Mouse (Mus musculus): Measurements from ENCODE around the gene Tgfb1i1. TPM values are rescaled to one million over a fixed set of nuclear protein-coding genes. Genes with fewer than 3 reads are reported as not detected.

The Tgfb1i1 gene
- polyA plus RNA-seq, 1 experiment from 2014 or later: 27.7 TPM

- peaks cover 14% of the 10 kb centered on the region for H3K36me3 ChIP-seq (replicated peaks)
- WGBS: 92% methylated on average over 1 of the region's 1 CpGs
- no peak overlapping the region for H3K27ac ChIP-seq
- peaks cover 18% of the 10 kb centered on the region for H3K4me1 ChIP-seq
- no peak overlapping the region for H3K9ac ChIP-seq
- no peaks in the 10 kb centered on the region for H3K9me3 ChIP-seq
- no peak overlapping the region for H3K4me3 ChIP-seq (replicated peaks)
- no peak for ATAC-seq (ENCODE audit: low FRiP score)
- H3K27me3 ChIP-seq: no peaks in the 10 kb centered on the region
- H3K4me2 ChIP-seq: no peak overlapping the region
Observed at GRCm38 (mm10) chr7:128235481-128235880, 11.1 kb upstream of the Tgfb1i1 start.

- Histone ChIP-seq H3K4me3 (replicated peaks) (peak overlapping the region; percentile 60), H3K4me2 (peak overlapping the region; percentile 80; the same call in 1 of the 2 replicates)
Observed at GRCm38 (mm10) chr7:128236426-128236825, 10.2 kb upstream of the Tgfb1i1 start.

DNA sequence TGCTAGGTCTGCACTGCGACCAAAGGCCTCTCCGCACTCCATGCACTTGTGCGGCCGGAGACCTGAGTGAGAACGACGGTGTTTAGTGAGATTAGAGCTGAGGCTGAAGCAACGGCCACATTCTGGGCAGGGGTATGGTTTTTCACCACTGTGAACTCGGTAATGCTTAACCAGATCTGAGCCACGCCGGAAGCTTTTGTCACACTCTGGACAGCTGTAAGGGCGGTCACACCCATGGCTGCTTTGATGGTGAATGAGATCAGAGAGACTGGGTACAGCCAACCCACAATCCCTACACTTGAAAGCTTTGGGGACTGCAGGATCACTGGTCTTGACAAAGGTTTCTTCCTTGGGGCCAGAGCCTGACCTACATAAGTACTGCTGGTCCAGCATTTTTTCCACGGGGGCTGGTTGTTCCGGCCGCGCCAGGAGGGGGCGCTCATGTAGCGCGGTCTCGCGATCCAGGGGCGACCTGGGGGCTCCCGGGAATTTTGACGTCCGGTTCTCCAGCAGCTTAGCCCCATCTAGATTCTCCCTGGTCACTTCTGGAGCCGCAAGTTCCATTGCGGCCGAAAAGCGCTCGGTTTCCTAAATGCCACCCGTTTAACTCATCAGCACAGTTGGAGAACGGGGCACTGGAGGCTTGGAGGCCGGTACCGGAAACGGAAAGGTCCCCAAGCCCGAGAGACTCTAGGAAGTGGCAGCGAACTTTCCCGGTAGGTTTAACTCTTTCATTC, 9.6 kb upstream of the Tgfb1i1 start, which contains the start of gene Armc5:
Gene Armc5 (plus strand): TSS at position 487 of the 737 bp plus-strand sequence.
- peak within 1 kb of the TSS; percentile 80 for H3K4me2 ChIP-seq
- peak within 1 kb of the TSS; percentile 69 for H3K9ac ChIP-seq
- no peaks in the 10 kb centered on the region for H3K9me3 ChIP-seq
- H3K36me3 ChIP-seq (replicated peaks): peaks cover 27% of the 10 kb centered on the region
- H3K4me3 ChIP-seq (replicated peaks): peak within 1 kb of the TSS; percentile 60
- H3K27ac ChIP-seq: peak within 1 kb of the TSS; percentile 95
- no peaks in the 10 kb centered on the region for H3K27me3 ChIP-seq
- WGBS: 26% methylated on average over 37 of the region's 37 CpGs
- ATAC-seq (ENCODE audit: low FRiP score): peak; percentile 34; the same call in 1 of the 2 replicates
- H3K4me1 ChIP-seq: peaks cover 18% of the 10 kb centered on the region

More at GRCm38 (mm10) chr7:128236426-128236825, 10.2 kb upstream of the Tgfb1i1 start:
- Histone ChIP-seq H3K9ac (no peak overlapping the region), H3K4me1 (peaks cover 18% of the 10 kb centered on the region), H3K27me3 (no peaks in the 10 kb centered on the region), H3K36me3 (replicated peaks) (peaks cover 22% of the 10 kb centered on the region), H3K9me3 (no peaks in the 10 kb centered on the region), H3K27ac (no peak overlapping the region)
- no peak for ATAC-seq (ENCODE audit: low FRiP score)
- 94% methylated on average over 13 of the region's 13 CpGs for WGBS

DNA sequence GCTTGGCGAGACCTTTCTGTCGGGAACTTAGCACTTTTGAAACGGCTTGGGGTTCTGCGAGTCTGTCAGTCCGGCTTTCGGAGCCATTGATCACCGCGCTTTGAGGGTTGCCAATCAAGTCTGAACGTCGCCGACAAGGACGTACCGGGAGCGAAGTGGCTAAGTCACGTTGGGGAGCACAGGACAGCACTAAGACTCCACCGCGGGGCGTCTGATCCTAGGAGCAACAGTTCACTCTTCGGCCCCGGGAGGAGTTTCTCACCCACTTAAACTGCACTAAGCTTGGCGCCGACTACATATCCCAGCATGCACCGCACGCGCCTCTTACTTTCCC, 9.1 kb upstream of the Tgfb1i1 start:
- peak overlapping the region; percentile 80 for H3K4me2 ChIP-seq
- under 1% methylated on average over 25 of the region's 25 CpGs for WGBS
- H3K9me3 ChIP-seq: no peaks in the 10 kb centered on the region
- H3K27me3 ChIP-seq: no peaks in the 10 kb centered on the region
- no peak; the same call in 1 of the 2 replicates for ATAC-seq (ENCODE audit: low FRiP score)
- H3K4me3 ChIP-seq (replicated peaks): peak overlapping the region; percentile 60
- peaks cover 18% of the 10 kb centered on the region for H3K4me1 ChIP-seq
- H3K36me3 ChIP-seq (replicated peaks): peaks cover 33% of the 10 kb centered on the region
- peak overlapping the region; percentile 95 for H3K27ac ChIP-seq
- peak overlapping the region; percentile 69 for H3K9ac ChIP-seq

DNA sequence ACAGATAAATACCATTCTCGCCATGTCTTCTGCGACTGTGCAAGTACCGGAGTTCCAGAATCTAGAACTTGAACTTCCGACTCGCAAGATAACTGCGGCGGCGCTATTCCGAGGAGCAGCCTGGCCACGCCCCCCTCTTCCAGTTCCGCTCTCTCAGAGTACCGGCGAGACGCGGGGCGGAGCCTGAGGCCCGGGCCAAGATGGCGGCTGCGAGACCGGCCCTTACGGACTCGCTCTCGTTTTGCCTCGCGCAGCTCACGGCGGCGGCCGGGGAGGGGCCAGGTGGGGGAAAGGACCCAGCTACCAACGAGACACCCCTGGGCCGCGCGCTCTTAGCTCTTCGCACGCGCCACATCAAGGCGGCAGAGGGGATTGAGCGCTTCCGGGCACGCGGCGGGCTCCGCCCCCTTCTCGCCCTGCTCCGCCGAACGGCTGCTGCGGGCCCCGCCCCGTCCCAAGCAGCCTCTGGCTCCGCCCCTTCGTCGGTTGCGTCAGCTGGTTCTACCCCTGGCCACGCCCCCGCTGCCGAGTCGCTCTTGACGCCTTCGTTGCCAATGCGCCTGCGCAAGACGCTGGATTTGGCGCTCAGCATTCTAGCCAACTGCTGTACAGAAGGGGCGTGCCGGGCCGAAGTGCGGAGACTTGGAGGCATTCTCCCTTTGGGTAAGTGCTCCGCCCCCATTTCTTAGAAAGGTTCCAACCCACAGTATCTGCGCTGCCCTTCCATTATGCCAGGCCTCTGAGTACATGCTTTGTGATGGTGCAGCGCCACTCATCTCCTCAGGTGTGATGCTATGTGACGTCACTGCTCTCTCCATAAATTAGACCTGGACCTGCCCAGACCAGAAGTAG, 8.5 kb upstream of the Tgfb1i1 start, which contains the start of gene 9130023H24Rik:
Gene 9130023H24Rik (minus strand): TSS at position 105 of the 852 bp plus-strand sequence.
- H3K9ac ChIP-seq: peak within 1 kb of the TSS; percentile 69
- peaks cover 18% of the 10 kb centered on the region for H3K4me1 ChIP-seq
- H3K36me3 ChIP-seq (replicated peaks): peaks cover 39% of the 10 kb centered on the region
- H3K4me2 ChIP-seq: peak within 1 kb of the TSS; percentile 80
- WGBS: under 1% methylated on average over 62 of the region's 72 CpGs
- peak; percentile 91 for ATAC-seq (ENCODE audit: low FRiP score)
- H3K27me3 ChIP-seq: no peaks in the 10 kb centered on the region
- no peaks in the 10 kb centered on the region for H3K9me3 ChIP-seq
- H3K27ac ChIP-seq: peak within 1 kb of the TSS; percentile 95
- H3K4me3 ChIP-seq (replicated peaks): peak within 1 kb of the TSS; percentile 60

DNA sequence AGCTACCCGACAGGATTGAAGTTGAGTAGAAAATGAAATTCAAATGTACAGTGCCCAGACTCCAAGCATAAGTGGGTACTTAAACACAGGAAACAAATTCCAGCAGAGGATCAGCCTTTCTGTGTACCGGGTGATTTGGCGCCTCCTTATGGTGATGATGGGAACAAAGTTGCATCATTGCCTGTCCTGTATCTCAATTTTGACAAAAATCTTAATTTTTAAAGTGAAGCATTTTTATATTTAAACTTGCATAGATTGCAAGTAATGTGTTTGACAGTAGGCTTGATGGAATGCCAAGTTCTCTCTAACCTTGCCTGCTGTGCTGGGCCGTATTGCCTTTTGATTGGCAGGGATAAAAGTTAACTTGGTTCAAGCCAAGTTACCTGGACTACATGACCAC, 7.6 kb upstream of the Tgfb1i1 start:
- H3K4me2 ChIP-seq: peak overlapping the region; percentile 80

DNA sequence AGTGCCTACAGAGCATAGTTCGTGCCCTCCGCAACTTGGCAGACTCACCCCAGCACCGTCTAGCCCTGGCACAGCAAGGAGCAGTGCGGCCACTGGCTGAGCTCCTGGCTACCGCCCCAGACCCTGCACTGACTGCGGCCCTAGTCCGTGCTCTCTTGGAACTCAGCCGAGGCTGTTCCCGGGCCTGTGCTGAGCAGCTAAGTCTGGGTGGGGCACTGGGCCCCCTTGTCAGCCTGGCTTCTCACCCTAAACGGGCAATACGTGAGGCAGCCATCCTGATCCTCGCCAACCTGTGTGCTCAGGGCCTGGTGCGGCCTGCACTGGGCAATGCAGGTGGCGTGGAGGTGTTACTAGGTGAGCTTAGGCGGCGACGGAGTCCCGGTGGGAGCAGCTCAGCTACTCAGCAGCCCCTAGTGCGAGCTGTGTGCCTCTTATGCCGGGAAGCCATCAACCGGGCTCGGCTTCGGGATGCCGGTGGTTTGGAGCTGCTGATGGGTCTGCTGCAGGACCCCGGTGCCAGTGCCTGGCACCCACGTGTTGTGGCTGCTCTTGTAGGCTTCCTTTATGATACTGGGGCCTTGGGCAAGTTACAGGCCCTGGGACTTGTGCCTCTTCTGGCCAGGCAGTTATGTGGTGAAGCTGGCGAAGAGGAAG, 6.4 kb upstream of the Tgfb1i1 start:
- Histone ChIP-seq H3K27ac (no peak overlapping the region), H3K36me3 (replicated peaks) (peaks cover 54% of the 10 kb centered on the region), H3K9ac (peak overlapping the region; percentile 21; the same call in 1 of the 2 replicates), H3K27me3 (peaks cover 8% of the 10 kb centered on the region; the same call in 1 of the 2 replicates), H3K4me2 (no peak overlapping the region), H3K4me1 (peaks cover 18% of the 10 kb centered on the region), H3K4me3 (replicated peaks) (no peak overlapping the region), H3K9me3 (no peaks in the 10 kb centered on the region)
- no peak for ATAC-seq (ENCODE audit: low FRiP score)
- WGBS: 95% methylated on average over 27 of the region's 27 CpGs

More for the DNA sequence above, 7.6 kb upstream of the Tgfb1i1 start:
- no peak for ATAC-seq (ENCODE audit: low FRiP score)
- 28% methylated on average over 4 of the region's 4 CpGs for WGBS
- 0 out of 2 replicates have a peak overlapping the region, but pooled peaks have one; percentile 69 for H3K9ac ChIP-seq
- peaks cover 18% of the 10 kb centered on the region for H3K4me1 ChIP-seq
- peaks cover 42% of the 10 kb centered on the region for H3K36me3 ChIP-seq (replicated peaks)
- peak overlapping the region; percentile 60 for H3K4me3 ChIP-seq (replicated peaks)
- no peaks in the 10 kb centered on the region for H3K27me3 ChIP-seq
- no peaks in the 10 kb centered on the region for H3K9me3 ChIP-seq
- peak overlapping the region; percentile 95; the same call in 1 of the 2 replicates for H3K27ac ChIP-seq

GRCm38 (mm10) chr7:128242331-128242730, 4.3 kb upstream of the Tgfb1i1 start:
- ATAC-seq (ENCODE audit: low FRiP score): no peak
- H3K9ac ChIP-seq: no peak overlapping the region
- 93% methylated on average over 16 of the region's 16 CpGs for WGBS
- no peaks in the 10 kb centered on the region for H3K9me3 ChIP-seq
- no peak overlapping the region for H3K4me2 ChIP-seq
- no peak overlapping the region for H3K27ac ChIP-seq
- H3K36me3 ChIP-seq (replicated peaks): peaks cover 48% of the 10 kb centered on the region
- peaks cover 20% of the 10 kb centered on the region for H3K27me3 ChIP-seq
- peaks cover 26% of the 10 kb centered on the region for H3K4me1 ChIP-seq
- H3K4me3 ChIP-seq (replicated peaks): no peak overlapping the region

DNA sequence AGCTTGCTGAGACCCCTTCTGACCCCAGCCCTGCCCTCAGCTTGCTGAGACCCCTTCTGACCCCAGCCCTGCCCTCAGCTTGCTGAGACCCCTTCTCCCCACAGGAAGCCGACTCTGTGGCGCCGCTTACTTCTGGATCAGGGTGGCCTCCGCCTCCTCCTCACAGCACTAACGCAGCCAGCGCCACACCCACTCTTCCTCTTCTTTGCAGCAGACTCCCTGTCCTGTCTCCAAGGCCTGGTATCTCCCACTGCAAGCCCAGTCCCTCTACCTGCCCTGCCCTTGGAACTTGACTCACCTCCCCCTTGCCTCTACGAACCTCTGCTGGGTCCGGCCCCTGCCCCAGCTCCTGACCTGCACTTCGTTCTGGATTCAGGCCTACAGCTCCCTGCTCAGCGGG, 2.7 kb upstream of the Tgfb1i1 start:
- no peak overlapping the region for H3K4me2 ChIP-seq
- no peaks in the 10 kb centered on the region for H3K9me3 ChIP-seq
- 62% methylated on average over 10 of the region's 10 CpGs for WGBS
- H3K9ac ChIP-seq: peak overlapping the region; percentile 5; the same call in 1 of the 2 replicates
- H3K4me1 ChIP-seq: peaks cover 26% of the 10 kb centered on the region
- H3K27ac ChIP-seq: no peak overlapping the region
- no peak overlapping the region for H3K4me3 ChIP-seq (replicated peaks)
- peaks cover 48% of the 10 kb centered on the region for H3K36me3 ChIP-seq (replicated peaks)
- H3K27me3 ChIP-seq: peaks cover 31% of the 10 kb centered on the region
- ATAC-seq (ENCODE audit: low FRiP score): no peak

DNA sequence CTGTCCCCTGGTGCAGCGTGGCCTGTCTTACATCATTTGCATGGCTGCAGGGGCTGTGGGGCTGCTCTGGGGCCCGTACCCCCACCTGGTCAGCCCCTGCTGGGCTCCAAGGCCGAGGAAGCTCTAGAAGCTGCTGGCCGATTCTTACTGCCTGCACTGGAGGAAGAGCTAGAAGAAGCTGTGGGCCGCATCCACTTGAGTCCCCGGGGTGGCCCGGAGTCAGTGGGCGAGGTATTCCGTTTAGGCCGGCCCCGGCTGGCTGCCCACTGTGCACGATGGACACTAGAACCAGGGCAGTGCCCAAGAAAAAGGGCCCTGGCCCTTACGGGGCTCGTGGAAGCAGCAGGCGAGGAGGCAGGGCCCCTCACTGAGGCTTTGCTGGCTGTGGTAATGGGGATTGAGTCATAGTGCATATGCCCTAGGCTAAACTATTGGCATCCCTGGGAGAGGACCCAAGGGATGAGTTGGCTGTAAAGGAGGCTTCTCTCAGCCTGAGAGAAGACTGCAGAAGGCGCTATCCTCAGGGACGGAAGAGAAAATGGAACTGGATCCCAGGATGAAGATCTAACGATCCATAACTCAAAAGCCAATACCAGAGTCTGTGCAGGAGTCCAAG, 2.1 kb upstream of the Tgfb1i1 start:
- H3K27ac ChIP-seq: no peak overlapping the region
- H3K9me3 ChIP-seq: no peaks in the 10 kb centered on the region
- WGBS: 88% methylated on average over 18 of the region's 18 CpGs
- H3K36me3 ChIP-seq (replicated peaks): peaks cover 48% of the 10 kb centered on the region
- H3K27me3 ChIP-seq: peaks cover 35% of the 10 kb centered on the region
- peaks cover 20% of the 10 kb centered on the region for H3K4me1 ChIP-seq
- ATAC-seq (ENCODE audit: low FRiP score): no peak
- H3K9ac ChIP-seq: peak overlapping the region; percentile 5; the same call in 1 of the 2 replicates
- no peak overlapping the region for H3K4me2 ChIP-seq
- H3K4me3 ChIP-seq (replicated peaks): no peak overlapping the region

DNA sequence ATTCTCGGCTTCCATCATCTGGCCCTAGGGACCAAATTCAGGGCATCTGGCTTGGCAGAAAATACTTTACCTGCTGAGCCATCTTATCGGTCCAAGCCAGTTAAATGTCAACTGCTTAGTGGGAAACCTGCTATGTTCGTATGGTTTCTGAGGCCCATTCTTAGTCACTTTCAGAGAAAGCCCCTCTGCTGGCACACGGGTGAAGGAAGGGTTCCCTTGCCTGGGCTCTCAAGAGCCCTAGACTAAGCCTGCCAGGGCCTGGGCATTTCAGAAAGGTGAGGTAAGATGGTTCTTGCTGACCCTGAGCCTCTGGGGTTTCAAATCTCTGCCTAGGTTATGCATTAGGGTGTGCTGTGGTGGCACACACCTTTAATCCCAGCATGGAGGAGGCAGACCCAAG, 1.1 kb upstream of the Tgfb1i1 start:
- H3K27me3 ChIP-seq: peaks cover 41% of the 10 kb centered on the region
- no peak overlapping the region for H3K4me2 ChIP-seq
- no peaks in the 10 kb centered on the region for H3K9me3 ChIP-seq
- peaks cover 19% of the 10 kb centered on the region for H3K4me1 ChIP-seq
- WGBS: 88% methylated on average over 4 of the region's 4 CpGs
- no peak overlapping the region; the same call in 1 of the 2 replicates for H3K9ac ChIP-seq
- no peak for ATAC-seq (ENCODE audit: low FRiP score)
- no peak overlapping the region for H3K27ac ChIP-seq
- H3K4me3 ChIP-seq (replicated peaks): no peak overlapping the region
- H3K36me3 ChIP-seq (replicated peaks): peaks cover 40% of the 10 kb centered on the region

All from forebrain, embryonic 12.5 days (tissue).